Mouse (Mus musculus) stomach, embryonic 15.5 days (tissue): ENCODE measurements around the gene Ptprn2. TPM values are rescaled to one million over a fixed set of nuclear protein-coding genes. Genes with fewer than 3 reads are reported as not detected.
"Not testable (repeated sequence)": the region's sequence is repeated elsewhere in the genome, so short reads cannot be mapped to it uniquely, and the experiment has no call there.

ENCODE experiments used
- ATAC-seq: fragments of 200-750 bp; cut with Nextera tagmentation; 2 replicates; pipeline ENCODE4 v1.8.0; 2017; ENCODE audit warnings: low read depth, moderate number of reproducible peaks, moderate TSS enrichment; ENCODE audit not compliant: insufficient read depth, low FRiP score
- H3K27ac ChIP-seq: fragments of 300-500 bp; sonication (generic); 2 replicates; pipeline ENCODE4 v1.5.1; 2015; ENCODE audit warnings: mild to moderate bottlenecking, inconsistent platforms
- H3K27me3 ChIP-seq: fragments of 300-500 bp; sonication (generic); replicated peaks from 2 replicates; pipeline ENCODE4 v1.6.1; 2015; ENCODE audit warnings: inconsistent platforms
- H3K36me3 ChIP-seq: fragments of 300-500 bp; sonication (generic); 2 replicates; pipeline ENCODE4 v1.6.1; 2015; ENCODE audit warnings: inconsistent platforms
- H3K4me1 ChIP-seq: fragments of 300-500 bp; sonication (generic); 2 replicates; pipeline ENCODE4 v1.6.1; 2015; ENCODE audit warnings: inconsistent platforms
- H3K4me2 ChIP-seq: fragments of 300-500 bp; sonication (generic); 2 replicates; pipeline ENCODE4 v1.6.1; 2015; ENCODE audit warnings: mild to moderate bottlenecking, inconsistent platforms
- H3K4me3 ChIP-seq: fragments of 300-500 bp; sonication (generic); replicated peaks from 2 replicates; pipeline ENCODE4 v1.5.1; 2015; ENCODE audit warnings: inconsistent platforms
- H3K9ac ChIP-seq: fragments of 300-500 bp; sonication (generic); 2 replicates; pipeline ENCODE4 v1.6.1; 2015; ENCODE audit warnings: inconsistent platforms
- H3K9me3 ChIP-seq: fragments of 300-500 bp; sonication (generic); 2 replicates; pipeline ENCODE4 v1.6.1; 2016; ENCODE audit warnings: inconsistent platforms
- WGBS: fragments of 180-500 bp; shearing (Covaris S2); methylation state at CpG from one replicate; pipeline ENCODE4 v1.1.7; 2015; 5-methylcytosine and 5-hydroxymethylcytosine counted together
- polyA plus RNA-seq: library from polyadenylated mRNA; unstranded; fragments of >200 nt; fragmentation: Nextera tagmentation; extraction: Ambion mirVana; gene quantifications from 2 replicates; pipeline ENCODE4 v1.2.1, GENCODE M21; 2015

The Ptprn2 gene
- polyA plus RNA-seq, 1 experiment from 2014 or later: 3.7 TPM

- no peak overlapping the region for H3K27ac ChIP-seq
- no peaks in the 10 kb centered on the region for H3K36me3 ChIP-seq
- 54% methylated on average over 1 of the region's 1 CpGs for WGBS
- H3K9ac ChIP-seq: no peak overlapping the region
- H3K27me3 ChIP-seq: no peaks in the 10 kb centered on the region
- no peak for ATAC-seq
- no peak overlapping the region for H3K4me2 ChIP-seq
- H3K9me3 ChIP-seq: no peaks in the 10 kb centered on the region
- H3K4me3 ChIP-seq: no peak overlapping the region
- no peaks in the 10 kb centered on the region for H3K4me1 ChIP-seq
These were observed 6.7 kb upstream of the Ptprn2 start for GRCm38 (mm10) chr12:116478771-116479170.

- no peak for ATAC-seq
- no peak overlapping the region for H3K9ac ChIP-seq
- WGBS: 67% methylated on average over 1 of the region's 1 CpGs
- peaks cover 7% of the 10 kb centered on the region; the same call in 1 of the 2 replicates for H3K27me3 ChIP-seq
- H3K27ac ChIP-seq: no peak overlapping the region
- 0 out of 2 replicates have a peak, but pooled peaks cover 9% of the 10 kb centered on the region for H3K4me1 ChIP-seq
- no peak overlapping the region for H3K4me2 ChIP-seq
- H3K9me3 ChIP-seq: no peaks in the 10 kb centered on the region
- H3K36me3 ChIP-seq: no peaks in the 10 kb centered on the region
- H3K4me3 ChIP-seq: no peak overlapping the region
These were observed 3.6 kb upstream of the Ptprn2 start for GRCm38 (mm10) chr12:116481921-116482320.

GRCm38 (mm10) chr12:116483581-116483980 is 1.9 kb upstream of the Ptprn2 start:
- H3K4me2 ChIP-seq: no peak overlapping the region
- no peak overlapping the region for H3K4me3 ChIP-seq
- no peaks in the 10 kb centered on the region for H3K9me3 ChIP-seq
- peak; percentile 82 for ATAC-seq
- no peak overlapping the region for H3K9ac ChIP-seq
- 38% methylated on average over 2 of the region's 2 CpGs for WGBS
- no peaks in the 10 kb centered on the region for H3K36me3 ChIP-seq
- peak overlapping the region; percentile 70 for H3K27ac ChIP-seq
- peaks cover 7% of the 10 kb centered on the region; the same call in 1 of the 2 replicates for H3K27me3 ChIP-seq
- H3K4me1 ChIP-seq: 0 out of 2 replicates have a peak, but pooled peaks cover 9% of the 10 kb centered on the region

DNA sequence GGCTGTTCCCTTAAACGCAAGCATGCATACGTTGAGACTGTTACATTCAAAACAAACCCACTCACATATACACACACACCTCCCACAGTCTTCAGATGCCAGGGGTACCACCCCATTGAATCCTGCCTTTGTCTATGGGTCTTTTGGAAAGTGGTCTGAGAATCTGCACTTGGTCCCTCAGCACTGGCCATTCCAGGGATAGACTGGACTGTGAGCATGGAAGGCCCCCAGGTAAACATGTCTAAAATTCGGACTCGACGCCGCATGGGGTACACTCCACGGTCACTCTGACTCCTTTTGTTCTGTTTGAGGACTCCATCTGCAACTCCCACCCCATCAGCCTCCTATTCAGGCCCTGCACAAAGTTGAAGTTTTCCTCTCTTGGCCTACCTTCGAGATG is 529 bp upstream of the Ptprn2 start:
- no peak for ATAC-seq
- Histone ChIP-seq H3K9ac (no peak overlapping the region), H3K27me3 (peaks cover 7% of the 10 kb centered on the region; the same call in 1 of the 2 replicates), H3K27ac (0 out of 2 replicates have a peak overlapping the region, but pooled peaks have one; percentile 64), H3K36me3 (no peaks in the 10 kb centered on the region), H3K4me3 (peak overlapping the region; percentile 62), H3K4me1 (0 out of 2 replicates have a peak, but pooled peaks cover 9% of the 10 kb centered on the region), H3K9me3 (no peaks in the 10 kb centered on the region), H3K4me2 (peak overlapping the region; percentile 99)
- WGBS: 72% methylated on average over 8 of the region's 8 CpGs

DNA sequence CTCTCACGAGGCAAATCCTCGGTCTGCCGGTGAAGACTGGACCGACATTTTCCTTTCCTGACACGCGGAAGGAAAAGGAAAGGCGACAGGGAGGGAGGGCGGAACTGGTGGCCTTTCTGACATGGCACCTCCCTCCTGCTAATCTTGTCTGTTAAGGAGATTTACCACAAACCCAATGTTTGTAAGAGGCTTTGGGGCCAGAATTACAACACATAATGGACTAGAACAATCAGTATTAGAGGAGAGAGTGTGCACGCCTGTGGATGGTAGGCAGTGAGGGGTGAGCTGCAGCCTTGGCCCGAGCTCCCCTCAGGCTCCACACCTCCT is 847 bp downstream of the Ptprn2 start:
- peak overlapping the region; percentile 44; the same call in 1 of the 2 replicates for H3K27ac ChIP-seq
- no peaks in the 10 kb centered on the region for H3K9me3 ChIP-seq
- peak overlapping the region; percentile 99 for H3K4me2 ChIP-seq
- H3K4me3 ChIP-seq: peak overlapping the region; percentile 62
- ATAC-seq: no peak
- H3K4me1 ChIP-seq: 0 out of 2 replicates have a peak, but pooled peaks cover 9% of the 10 kb centered on the region
- H3K36me3 ChIP-seq: no peaks in the 10 kb centered on the region
- 4% methylated on average over 10 of the region's 10 CpGs for WGBS
- no peak overlapping the region for H3K9ac ChIP-seq
- H3K27me3 ChIP-seq: peaks cover 7% of the 10 kb centered on the region; the same call in 1 of the 2 replicates

GRCm38 (mm10) chr12:116488836-116489235 is 3.3 kb downstream of the Ptprn2 start:
- no peak overlapping the region for H3K9ac ChIP-seq
- H3K4me1 ChIP-seq: 0 out of 2 replicates have a peak, but pooled peaks cover 9% of the 10 kb centered on the region
- ATAC-seq: no peak
- WGBS: 57% methylated on average over 8 of the region's 8 CpGs
- H3K27me3 ChIP-seq: peaks cover 7% of the 10 kb centered on the region; the same call in 1 of the 2 replicates
- H3K27ac ChIP-seq: no peak overlapping the region
- H3K9me3 ChIP-seq: no peaks in the 10 kb centered on the region
- H3K36me3 ChIP-seq: no peaks in the 10 kb centered on the region
- no peak overlapping the region for H3K4me2 ChIP-seq
- no peak overlapping the region for H3K4me3 ChIP-seq

DNA sequence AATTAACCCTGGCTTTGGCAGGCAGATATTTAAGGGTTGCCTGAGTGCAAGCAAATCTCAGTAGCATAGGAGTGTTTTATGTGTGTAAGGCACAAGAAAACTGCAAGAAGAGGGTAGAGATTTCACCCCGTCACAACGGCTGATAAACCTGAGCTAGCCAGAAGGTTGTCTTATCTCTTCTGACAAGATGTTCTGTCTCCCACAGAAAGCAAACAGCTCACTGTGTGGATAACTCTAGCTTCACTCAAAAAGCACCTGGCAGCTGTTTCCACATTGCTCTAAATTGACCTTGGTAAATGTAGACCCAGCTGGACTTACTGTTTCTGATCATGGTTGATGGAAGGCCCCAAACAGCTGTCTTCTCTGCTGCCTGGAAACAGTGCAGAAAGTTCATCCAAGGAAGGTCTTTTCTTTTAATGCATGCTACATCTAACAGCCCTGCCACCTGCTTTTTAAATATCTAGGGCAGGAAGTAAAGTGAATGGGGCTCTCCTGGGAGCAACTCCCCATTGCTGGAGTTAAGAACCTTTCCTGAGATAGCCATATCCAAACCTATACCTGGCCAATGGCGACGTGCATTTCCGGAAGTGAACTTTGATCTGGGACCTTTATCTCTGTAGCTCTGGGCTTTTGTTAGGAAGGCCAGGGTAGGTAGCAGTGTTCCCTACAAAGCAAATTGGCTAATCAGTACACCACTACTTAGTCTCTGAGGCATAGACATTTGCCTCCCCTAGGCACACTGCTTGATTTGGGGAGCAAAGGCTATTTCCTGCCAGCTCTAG is 5.2 kb downstream of the Ptprn2 start:
- Histone ChIP-seq H3K4me1 (0 out of 2 replicates have a peak, but pooled peaks cover 8% of the 10 kb centered on the region), H3K9ac (no peak overlapping the region), H3K27ac (peak overlapping the region; percentile 48), H3K4me3 (no peak overlapping the region), H3K4me2 (no peak overlapping the region), H3K36me3 (no peaks in the 10 kb centered on the region), H3K27me3 (peaks cover 7% of the 10 kb centered on the region; the same call in 1 of the 2 replicates), H3K9me3 (no peaks in the 10 kb centered on the region)
- ATAC-seq: peak; percentile 40; the same call in 1 of the 2 replicates
- 62% methylated on average over 5 of the region's 5 CpGs for WGBS

- H3K27ac ChIP-seq: no peak overlapping the region
- no peak overlapping the region for H3K4me2 ChIP-seq
- H3K36me3 ChIP-seq: no peaks in the 10 kb centered on the region
- no peaks in the 10 kb centered on the region for H3K4me1 ChIP-seq
- H3K9ac ChIP-seq: no peak overlapping the region
- no peaks in the 10 kb centered on the region for H3K9me3 ChIP-seq
- no peaks in the 10 kb centered on the region for H3K27me3 ChIP-seq
- peak; percentile 18; the same call in 1 of the 2 replicates for ATAC-seq
- H3K4me3 ChIP-seq: no peak overlapping the region
These were observed 13.1 kb downstream of the Ptprn2 start for GRCm38 (mm10) chr12:116498666-116499065.

DNA sequence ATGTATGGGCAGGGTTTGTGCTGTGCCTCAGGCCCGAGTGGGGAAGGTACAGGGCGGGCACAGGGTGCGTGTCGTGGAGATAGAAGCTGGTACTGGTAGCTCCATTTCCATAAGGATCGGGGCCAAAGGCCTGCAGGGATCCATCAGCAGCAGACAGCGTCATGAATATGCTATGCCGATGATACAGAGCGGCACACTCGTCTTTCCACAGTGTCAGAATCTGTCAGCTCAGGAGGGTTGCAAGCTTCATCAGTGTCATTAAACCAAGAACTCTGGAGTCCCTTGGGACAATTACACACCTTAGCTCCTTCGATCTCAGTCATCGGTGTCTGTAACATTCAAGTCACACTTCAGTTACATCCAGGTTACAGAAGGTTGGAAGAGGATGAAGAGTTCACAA is 15.1 kb downstream of the Ptprn2 start:
- H3K36me3 ChIP-seq: no peaks in the 10 kb centered on the region
- ATAC-seq: no peak
- no peak overlapping the region for H3K4me3 ChIP-seq
- H3K9me3 ChIP-seq: no peaks in the 10 kb centered on the region
- H3K27ac ChIP-seq: no peak overlapping the region
- 74% methylated on average over 11 of the region's 11 CpGs for WGBS
- no peaks in the 10 kb centered on the region for H3K4me1 ChIP-seq
- H3K9ac ChIP-seq: no peak overlapping the region
- no peaks in the 10 kb centered on the region for H3K27me3 ChIP-seq
- no peak overlapping the region for H3K4me2 ChIP-seq

- 54% methylated on average over 1 of the region's 1 CpGs for WGBS
These were observed 27.0 kb downstream of the Ptprn2 start for GRCm38 (mm10) chr12:116512482-116512881.

DNA sequence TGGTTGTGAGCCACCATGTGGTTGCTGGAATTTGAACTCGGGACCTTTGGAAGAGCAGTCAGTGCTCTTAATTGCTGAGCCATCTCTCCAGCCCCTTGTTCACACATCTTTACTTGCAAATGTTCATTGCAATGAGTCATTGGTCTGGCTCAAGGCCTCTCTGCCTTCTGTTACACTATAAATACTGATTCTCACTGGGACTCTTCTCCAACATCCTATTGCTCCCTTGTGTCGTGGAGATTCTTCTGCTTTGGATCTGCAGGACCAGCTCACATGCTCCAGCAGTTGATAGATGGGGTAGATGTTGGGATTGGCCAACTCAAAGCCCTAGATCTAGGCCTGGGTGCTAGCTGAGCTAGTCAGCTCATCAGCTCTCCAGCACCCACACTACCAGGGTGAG is 28.3 kb downstream of the Ptprn2 start:
- H3K27me3 ChIP-seq, H3K4me1 ChIP-seq, H3K4me3 ChIP-seq, ATAC-seq, H3K27ac ChIP-seq, H3K36me3 ChIP-seq, H3K9me3 ChIP-seq, H3K4me2 ChIP-seq, H3K9ac ChIP-seq: not testable (repeated sequence)
- WGBS: 76% methylated on average over 2 of the region's 2 CpGs

More at GRCm38 (mm10) chr12:116512482-116512881, 27.0 kb downstream of the Ptprn2 start:
- Histone ChIP-seq H3K9me3 (no peaks in the 10 kb centered on the region), H3K27ac (no peak overlapping the region), H3K4me2 (no peak overlapping the region), H3K4me3 (no peak overlapping the region), H3K9ac (no peak overlapping the region), H3K36me3 (no peaks in the 10 kb centered on the region), H3K27me3 (no peaks in the 10 kb centered on the region), H3K4me1 (no peaks in the 10 kb centered on the region)
- ATAC-seq: no peak

- no peaks in the 10 kb centered on the region for H3K36me3 ChIP-seq
- H3K9me3 ChIP-seq: no peaks in the 10 kb centered on the region
- H3K4me2 ChIP-seq: no peak overlapping the region
- no peak overlapping the region for H3K9ac ChIP-seq
- H3K4me3 ChIP-seq: no peak overlapping the region
- no peak overlapping the region for H3K27ac ChIP-seq
- no peaks in the 10 kb centered on the region for H3K27me3 ChIP-seq
- no peak for ATAC-seq
- no peaks in the 10 kb centered on the region for H3K4me1 ChIP-seq
These were observed 30.3 kb downstream of the Ptprn2 start for GRCm38 (mm10) chr12:116515824-116516223.
